Mouse (Mus musculus) bone marrow macrophage, adult 2 months (primary cell): ENCODE results near the gene Igfbp7.

ENCODE experiments used
- CTCF ChIP-seq: IDR thresholded peaks from 2 replicates; pipeline ENCODE4 v1.5.1; 2012; ENCODE audit warnings: low read depth, mild to moderate bottlenecking, low read length, moderate library complexity
- POLR2A ChIP-seq: IDR thresholded peaks from 2 replicates; pipeline ENCODE4 v1.6.1; 2012; ENCODE audit warnings: mild to moderate bottlenecking, low read depth, low read length, borderline replicate concordance

- TF ChIP-seq CTCF (no peak), POLR2A (no peak)
Observed at GRCm38 (mm10) chr5:77363650-77364049, 44.2 kb downstream of the Igfbp7 start.
